Mouse (Mus musculus): ENCODE results near the gene Pdia4. TPM values are rescaled to one million over a fixed set of nuclear protein-coding genes. Genes with fewer than 3 reads are reported as not detected.
"Not testable (repeated sequence)": the region's sequence is repeated elsewhere in the genome, so short reads cannot be mapped to it uniquely, and the experiment has no call there.

Gene Pdia4
- polyA plus RNA-seq, 1 experiment from 2014 or later = 145 TPM

- H3K27ac ChIP-seq (replicated peaks); H3K9me3 ChIP-seq; H3K9ac ChIP-seq (replicated peaks); H3K4me1 ChIP-seq; H3K4me3 ChIP-seq; ATAC-seq (replicated peaks); H3K36me3 ChIP-seq; H3K27me3 ChIP-seq; H3K4me2 ChIP-seq (replicated peaks): not testable (repeated sequence)
- 86% methylated on average over 6 of the region's 8 CpGs for WGBS
Measured at GRCm38 (mm10) chr6:47747886-47748285, 65.3 kb downstream of the Pdia4 start.

MicroRNA genes within 50 kb of the gene (microRNA counts, 519-probe panel; counts per million panel counts)
- microRNA mmu-miR-704 = not detected

Small RNA genes within 50 kb of the gene (microRNA-seq; reads per million reads assigned to microRNA genes)
- not detected for gene Mir704

Other genes starting within 250 kb of the Pdia4 start
- 156 and 165 TPM in 2 replicates for gene Ezh2, start 218.1 kb downstream of the Pdia4 start, polyA plus RNA-seq (2015; fragmentation: Nextera tagmentation; extraction: Ambion mirVana)
- 17.3 and 18.5 TPM in 2 replicates for gene Zfp786, start 17.4 kb upstream of the Pdia4 start, polyA plus RNA-seq (2015; fragmentation: Nextera tagmentation; extraction: Ambion mirVana)
- gene Zfp398, start 22.2 kb upstream of the Pdia4 start, polyA plus RNA-seq (2015; fragmentation: Nextera tagmentation; extraction: Ambion mirVana) = 16.5 and 17.5 TPM in 2 replicates
- gene Zfp282, start 63.8 kb upstream of the Pdia4 start, polyA plus RNA-seq (2015; fragmentation: Nextera tagmentation; extraction: Ambion mirVana) = 27.7 TPM in 2 replicates
- gene Zfp212, start 107.0 kb upstream of the Pdia4 start, polyA plus RNA-seq (2015; fragmentation: Nextera tagmentation; extraction: Ambion mirVana) = 22.1 and 24.6 TPM in 2 replicates
- gene Zfp956, start 140.0 kb upstream of the Pdia4 start, polyA plus RNA-seq (2015; fragmentation: Nextera tagmentation; extraction: Ambion mirVana) = 20.9 and 21.5 TPM in 2 replicates
- 10.5 and 11.7 TPM in 2 replicates for gene Zfp777, start 235.5 kb upstream of the Pdia4 start, polyA plus RNA-seq (2015; fragmentation: Nextera tagmentation; extraction: Ambion mirVana)

Data from forebrain, embryonic 15.5 days (tissue).